Mouse (Mus musculus) MEL (cell line): ENCODE data around the gene Rnf157.

Experiments used
- CTCF ChIP-seq, 3 experiments: IDR thresholded peaks in 2 of 3; conservative IDR thresholded peaks in 1 of 3; 2 replicates each; pipeline ENCODE4 v1.5.1; 2011 to 2012; ENCODE audit warnings: low read length in 3 of 3, low read depth in 2 of 3, mild to moderate bottlenecking in 2 of 3, improper control_type of control experiment in 1 of 3, inconsistent platforms in 1 of 3, mixed read lengths in 1 of 3, moderate library complexity in 1 of 3; ENCODE audit not compliant: control insufficient read depth in 1 of 3, insufficient read depth in 1 of 3, poor library complexity in 1 of 3, severe bottlenecking in 1 of 3
- EP300 ChIP-seq, 2 experiments: IDR thresholded peaks; 2 replicates each; pipeline ENCODE4 v1.6.1; 2011; ENCODE audit warnings: improper control_type of control experiment in 2 of 2, low read length in 2 of 2, low read depth in 1 of 2, mild to moderate bottlenecking in 1 of 2

DNA sequence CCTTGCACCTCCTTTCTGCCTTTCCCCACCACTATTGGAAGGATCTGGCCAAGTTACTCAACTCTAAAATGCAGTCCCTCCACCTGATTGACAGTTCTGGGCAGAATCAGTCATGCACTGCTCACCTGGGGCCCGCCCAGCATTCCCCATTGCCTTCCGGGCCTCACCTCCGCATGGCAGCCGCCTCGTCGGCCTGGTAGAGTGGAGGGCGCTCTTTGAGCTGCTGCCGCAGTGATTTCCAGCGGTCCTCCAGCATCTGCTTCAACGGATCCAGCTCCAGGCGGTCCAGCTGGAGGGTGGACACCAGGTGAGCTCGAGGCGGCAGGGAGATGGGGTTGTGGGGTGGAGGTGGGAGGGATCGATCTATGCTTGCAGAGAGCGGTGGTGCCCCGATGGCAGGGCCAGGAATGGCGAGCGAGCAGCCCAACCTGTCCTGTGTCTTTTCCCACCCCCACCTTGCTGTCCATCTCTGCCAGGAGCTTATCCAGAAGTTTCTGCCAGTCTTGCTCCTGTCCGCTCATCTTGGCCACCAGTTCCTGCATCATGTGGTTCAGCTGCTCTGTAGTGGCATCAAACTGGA lies 33.6 kb upstream of the Rnf157 start:
- TF ChIP-seq CTCF (IDR thresholded peaks at IDR 0.05 in 2 of 3, conservative IDR thresholded peaks at IDR 0.05 in 1 of 3; ENCODE audit: control insufficient read depth in 1 of 3, insufficient read depth in 1 of 3, low read depth in 2 of 3, low read length in 3 of 3, poor library complexity in 1 of 3, severe bottlenecking in 1 of 3) (no peak), EP300 (IDR thresholded peaks at IDR 0.05; ENCODE audit: low read depth in 1 of 2, low read length in 2 of 2) (no peak)
